Mouse (Mus musculus) neural tube, embryonic 12.5 days (tissue): ENCODE data around the gene Abtb1. TPM values are rescaled to one million over a fixed set of nuclear protein-coding genes. Genes with fewer than 3 reads are reported as not detected.

Source experiments
- ATAC-seq: fragments of 200-750 bp; cut with Nextera tagmentation; 2 replicates; pipeline ENCODE4 v1.8.0; 2017; ENCODE audit warnings: low read depth, mild to moderate bottlenecking, moderate TSS enrichment, moderate library complexity; ENCODE audit not compliant: low FRiP score
- H3K27ac ChIP-seq: fragments of 300-500 bp; sonication (generic); 2 replicates; pipeline ENCODE4 v1.5.1; 2016
- H3K27me3 ChIP-seq: fragments of 300-500 bp; sonication (generic); replicated peaks from 2 replicates; pipeline ENCODE4 v1.6.1; 2016; ENCODE audit warnings: mild to moderate bottlenecking
- H3K36me3 ChIP-seq: fragments of 300-500 bp; sonication (generic); 2 replicates; pipeline ENCODE4 v1.6.1; 2016; ENCODE audit warnings: mild to moderate bottlenecking
- H3K4me1 ChIP-seq: fragments of 300-500 bp; sonication (generic); 2 replicates; pipeline ENCODE4 v1.6.1; 2016
- H3K4me2 ChIP-seq: fragments of 300-500 bp; sonication (generic); replicated peaks from 2 replicates; pipeline ENCODE4 v1.6.1; 2016; ENCODE audit warnings: mild to moderate bottlenecking
- H3K4me3 ChIP-seq: fragments of 300-500 bp; sonication (generic); 2 replicates; pipeline ENCODE4 v1.5.1; 2016
- H3K9ac ChIP-seq: fragments of 300-500 bp; sonication (generic); 2 replicates; pipeline ENCODE4 v1.6.1; 2016; ENCODE audit warnings: mild to moderate bottlenecking
- H3K9me3 ChIP-seq: fragments of 300-500 bp; sonication (generic); 2 replicates; pipeline ENCODE4 v1.6.1; 2016; ENCODE audit warnings: mild to moderate bottlenecking
- WGBS: fragments of 180-500 bp; shearing (Covaris S2); methylation state at CpG from one replicate; pipeline ENCODE4 v1.1.7; 2016; 5-methylcytosine and 5-hydroxymethylcytosine counted together
- polyA plus RNA-seq: library from polyadenylated mRNA; unstranded; fragments of >200 nt; fragmentation: Nextera tagmentation; extraction: Ambion mirVana; gene quantifications from 2 replicates; pipeline ENCODE4 v1.2.1, GENCODE M21; 2016

Gene Abtb1
- polyA plus RNA-seq, 1 experiment from 2014 or later, result 37.3 TPM

GRCm38 (mm10) chr6:88838613-88839012, 3.2 kb downstream of the Abtb1 start:
- 91% methylated on average over 10 of the region's 10 CpGs for WGBS
- Histone ChIP-seq H3K27me3 (no peaks in the 10 kb centered on the region), H3K9ac (no peak overlapping the region), H3K9me3 (no peaks in the 10 kb centered on the region), H3K27ac (no peak overlapping the region), H3K36me3 (peaks cover 46% of the 10 kb centered on the region), H3K4me2 (no peak overlapping the region), H3K4me3 (no peak overlapping the region), H3K4me1 (peaks cover 23% of the 10 kb centered on the region)
- no peak for ATAC-seq

GRCm38 (mm10) chr6:88837999-88838398, 3.8 kb downstream of the Abtb1 start:
- H3K9ac ChIP-seq, result no peak overlapping the region
- no peaks in the 10 kb centered on the region for H3K27me3 ChIP-seq
- WGBS, result 91% methylated on average over 12 of the region's 12 CpGs
- peaks cover 41% of the 10 kb centered on the region for H3K36me3 ChIP-seq
- H3K4me2 ChIP-seq, result no peak overlapping the region
- no peak overlapping the region for H3K27ac ChIP-seq
- ATAC-seq, result no peak
- H3K4me3 ChIP-seq, result no peak overlapping the region
- peaks cover 19% of the 10 kb centered on the region for H3K4me1 ChIP-seq
- no peaks in the 10 kb centered on the region for H3K9me3 ChIP-seq

- WGBS, result 90% methylated on average over 28 of the region's 28 CpGs
- ATAC-seq, result no peak
- H3K9ac ChIP-seq, result peak overlapping the region; percentile 26; the same call in 1 of the 2 replicates
Observed at GRCm38 (mm10) chr6:88836178-88836819, 5.5 kb downstream of the Abtb1 start.

GRCm38 (mm10) chr6:88835047-88835446, 6.7 kb downstream of the Abtb1 start:
- H3K9ac ChIP-seq, result no peak overlapping the region
- H3K4me2 ChIP-seq, result no peak overlapping the region
- WGBS, result 75% methylated on average over 5 of the region's 5 CpGs
- ATAC-seq, result no peak
- H3K4me3 ChIP-seq, result no peak overlapping the region
- H3K36me3 ChIP-seq, result peaks cover 41% of the 10 kb centered on the region
- no peaks in the 10 kb centered on the region for H3K27me3 ChIP-seq
- no peaks in the 10 kb centered on the region for H3K9me3 ChIP-seq
- H3K27ac ChIP-seq, result no peak overlapping the region
- peaks cover 3% of the 10 kb centered on the region for H3K4me1 ChIP-seq

More at GRCm38 (mm10) chr6:88836178-88836819, 5.5 kb downstream of the Abtb1 start:
- Histone ChIP-seq H3K27ac (no peak overlapping the region), H3K4me2 (no peak overlapping the region), H3K9me3 (no peaks in the 10 kb centered on the region), H3K27me3 (no peaks in the 10 kb centered on the region), H3K4me3 (no peak overlapping the region), H3K36me3 (peaks cover 41% of the 10 kb centered on the region), H3K4me1 (peaks cover 14% of the 10 kb centered on the region)

GRCm38 (mm10) chr6:88833340-88834140, 8.2 kb downstream of the Abtb1 start:
- H3K9ac ChIP-seq, result no peak overlapping the region
- no peaks in the 10 kb centered on the region for H3K27me3 ChIP-seq
- H3K36me3 ChIP-seq, result peaks cover 34% of the 10 kb centered on the region
- H3K4me3 ChIP-seq, result no peak overlapping the region
- no peak overlapping the region for H3K4me2 ChIP-seq
- ATAC-seq, result no peak
- no peaks in the 10 kb centered on the region for H3K9me3 ChIP-seq
- 87% methylated on average over 5 of the region's 5 CpGs for WGBS
- H3K4me1 ChIP-seq, result peaks cover 3% of the 10 kb centered on the region; the same call in 1 of the 2 replicates
- no peak overlapping the region for H3K27ac ChIP-seq

GRCm38 (mm10) chr6:88832663-88833062, 9.1 kb downstream of the Abtb1 start:
- no peak overlapping the region for H3K9ac ChIP-seq
- H3K36me3 ChIP-seq, result peaks cover 25% of the 10 kb centered on the region
- WGBS, result 80% methylated on average over 5 of the region's 5 CpGs
- peaks cover 3% of the 10 kb centered on the region; the same call in 1 of the 2 replicates for H3K4me1 ChIP-seq
- no peaks in the 10 kb centered on the region for H3K9me3 ChIP-seq
- no peak overlapping the region for H3K27ac ChIP-seq
- no peaks in the 10 kb centered on the region for H3K27me3 ChIP-seq
- H3K4me2 ChIP-seq, result no peak overlapping the region
- ATAC-seq, result no peak
- no peak overlapping the region for H3K4me3 ChIP-seq

- peaks cover 16% of the 10 kb centered on the region for H3K36me3 ChIP-seq
- WGBS, result 27% methylated on average over 8 of the region's 8 CpGs
- no peaks in the 10 kb centered on the region for H3K9me3 ChIP-seq
- H3K4me1 ChIP-seq, result peaks cover 10% of the 10 kb centered on the region
- no peak overlapping the region for H3K9ac ChIP-seq
- H3K27ac ChIP-seq, result no peak overlapping the region
- H3K4me2 ChIP-seq, result no peak overlapping the region
- H3K27me3 ChIP-seq, result no peaks in the 10 kb centered on the region
- H3K4me3 ChIP-seq, result no peak overlapping the region
- peak; percentile 29; the same call in 1 of the 2 replicates for ATAC-seq
Observed at GRCm38 (mm10) chr6:88831456-88831855, 10.3 kb downstream of the Abtb1 start.

GRCm38 (mm10) chr6:88830112-88830702, 11.6 kb downstream of the Abtb1 start:
- Histone ChIP-seq H3K4me1 (peaks cover 15% of the 10 kb centered on the region), H3K36me3 (peaks cover 3% of the 10 kb centered on the region; the same call in 1 of the 2 replicates), H3K9me3 (no peaks in the 10 kb centered on the region), H3K4me2 (no peak overlapping the region), H3K9ac (no peak overlapping the region), H3K4me3 (no peak overlapping the region), H3K27me3 (no peaks in the 10 kb centered on the region), H3K27ac (no peak overlapping the region)
- WGBS, result 86% methylated on average over 6 of the region's 6 CpGs
- no peak for ATAC-seq

- WGBS, result 91% methylated on average over 4 of the region's 4 CpGs
- no peaks in the 10 kb centered on the region for H3K9me3 ChIP-seq
- peaks cover 15% of the 10 kb centered on the region for H3K4me1 ChIP-seq
- no peak overlapping the region for H3K9ac ChIP-seq
- H3K4me3 ChIP-seq, result no peak overlapping the region
- no peaks in the 10 kb centered on the region for H3K36me3 ChIP-seq
- no peaks in the 10 kb centered on the region for H3K27me3 ChIP-seq
- no peak overlapping the region for H3K27ac ChIP-seq
- H3K4me2 ChIP-seq, result no peak overlapping the region
- no peak for ATAC-seq
Observed at GRCm38 (mm10) chr6:88829579-88829978, 12.2 kb downstream of the Abtb1 start.

- Histone ChIP-seq H3K4me3 (no peak overlapping the region), H3K4me1 (peaks cover 15% of the 10 kb centered on the region), H3K27me3 (no peaks in the 10 kb centered on the region), H3K36me3 (no peaks in the 10 kb centered on the region), H3K9me3 (no peaks in the 10 kb centered on the region), H3K4me2 (no peak overlapping the region), H3K27ac (no peak overlapping the region), H3K9ac (no peak overlapping the region)
- ATAC-seq, result no peak
- 75% methylated on average over 15 of the region's 15 CpGs for WGBS
Observed at GRCm38 (mm10) chr6:88828206-88829009, 13.4 kb downstream of the Abtb1 start.

- Histone ChIP-seq H3K4me3 (no peak overlapping the region), H3K27me3 (no peaks in the 10 kb centered on the region), H3K36me3 (no peaks in the 10 kb centered on the region), H3K9ac (no peak overlapping the region), H3K4me2 (no peak overlapping the region), H3K27ac (no peak overlapping the region), H3K4me1 (peaks cover 15% of the 10 kb centered on the region), H3K9me3 (no peaks in the 10 kb centered on the region)
- WGBS, result 69% methylated on average over 13 of the region's 13 CpGs
- ATAC-seq, result no peak
Observed at GRCm38 (mm10) chr6:88827395-88828205, 14.2 kb downstream of the Abtb1 start.
